Mouse (Mus musculus) Muller cell, postnatal 12 days (primary cell): ENCODE data around the gene Tspyl3.
"Not testable (repeated sequence)": the region's sequence is repeated elsewhere in the genome, so short reads cannot be mapped to it uniquely, and the experiment has no call there.

Experiments used
- DNase-seq: peaks from one replicate; pipeline ENCODE4 v3.0.0-alpha.2; 2015; ENCODE audit errors: inconsistent ontology term

Tspyl3 gene

GRCm38 (mm10) chr2:153224946-153225594 is at the start of gene Tspyl3:
Gene Tspyl3 (minus strand): TSS chr2:153225441.
- DNase-seq: peak; percentile 43

- no peak for DNase-seq
Observed at GRCm38 (mm10) chr2:153274919-153275247, 49.6 kb upstream of the Tspyl3 start.

DNA sequence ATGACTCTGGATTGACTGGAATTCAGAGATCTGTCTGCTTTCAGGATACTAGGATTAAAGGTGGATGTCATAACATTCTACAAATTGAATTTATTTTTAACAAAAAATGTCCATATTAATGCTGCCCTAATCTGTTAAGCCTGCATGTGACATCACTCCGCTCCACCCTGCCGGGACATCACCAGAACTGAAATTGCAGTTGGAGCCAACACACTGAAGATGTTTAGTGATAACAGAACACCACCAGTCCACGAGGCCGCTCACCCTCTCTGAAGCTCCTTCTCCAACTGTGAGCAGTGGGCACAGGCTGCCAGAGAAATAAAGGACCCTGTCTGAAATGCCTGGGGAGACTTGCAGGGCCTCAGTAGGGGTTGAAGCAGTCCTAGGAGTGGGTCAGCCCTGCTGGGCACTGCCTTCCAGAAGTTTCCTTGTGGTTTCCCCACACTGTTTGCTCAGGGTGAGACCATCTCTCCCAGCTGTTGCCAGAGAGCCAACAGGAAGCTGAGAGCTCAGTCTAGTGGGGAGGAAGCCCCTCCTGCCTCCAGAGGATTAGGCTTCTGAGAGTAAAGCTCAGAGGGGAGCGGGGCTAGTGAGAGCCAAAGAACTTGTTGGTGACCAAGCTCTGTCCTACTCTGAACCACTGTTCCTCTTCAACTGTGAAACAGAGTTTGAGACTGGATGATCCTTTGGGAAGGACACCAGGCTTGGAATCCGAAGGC is 49.1 kb upstream of the Tspyl3 start:
- DNase-seq: not testable (repeated sequence)

- not testable (repeated sequence) for DNase-seq
Observed at GRCm38 (mm10) chr2:153270231-153270915, 45.1 kb upstream of the Tspyl3 start.

DNA sequence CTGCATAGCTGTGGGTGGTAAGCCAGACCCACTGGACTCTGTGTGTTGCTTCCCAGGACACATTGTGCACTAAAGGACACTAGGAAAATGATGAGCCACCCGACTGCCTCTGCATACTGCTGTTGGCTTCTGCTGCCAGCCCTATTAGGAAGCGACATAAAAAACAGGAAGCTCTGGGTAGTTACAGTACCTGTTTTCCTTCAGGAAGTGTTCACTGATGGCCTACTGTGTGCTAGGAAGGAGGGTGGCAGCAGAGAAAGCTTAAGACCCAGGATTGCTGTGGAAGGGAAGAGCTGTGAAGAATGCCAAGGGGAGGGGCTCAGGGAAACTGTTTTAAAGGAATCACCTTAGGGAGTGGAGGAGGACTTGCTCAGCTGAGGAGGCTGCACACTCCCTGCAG is 42.1 kb upstream of the Tspyl3 start:
- DNase-seq: no peak

DNA sequence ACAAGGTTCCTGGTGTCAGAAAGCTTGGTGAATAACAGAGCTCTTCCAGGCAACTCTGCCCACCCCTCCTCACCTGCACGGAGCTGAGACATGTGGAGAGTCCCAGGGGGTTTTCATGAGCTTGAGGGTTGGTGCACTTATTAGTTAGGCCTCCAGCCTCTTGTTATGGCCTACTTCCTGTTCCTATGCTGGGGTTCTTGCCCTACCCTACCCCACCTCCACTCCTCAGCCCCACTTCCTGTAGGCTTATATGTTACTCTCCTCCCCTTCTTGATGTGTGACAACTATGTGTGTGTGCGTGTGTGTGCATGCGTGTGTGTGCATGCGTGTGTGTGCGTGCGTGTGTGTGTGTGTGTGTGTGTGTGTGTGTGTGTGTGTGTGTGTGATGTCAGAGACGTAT is 37.8 kb upstream of the Tspyl3 start:
- DNase-seq: no peak

DNA sequence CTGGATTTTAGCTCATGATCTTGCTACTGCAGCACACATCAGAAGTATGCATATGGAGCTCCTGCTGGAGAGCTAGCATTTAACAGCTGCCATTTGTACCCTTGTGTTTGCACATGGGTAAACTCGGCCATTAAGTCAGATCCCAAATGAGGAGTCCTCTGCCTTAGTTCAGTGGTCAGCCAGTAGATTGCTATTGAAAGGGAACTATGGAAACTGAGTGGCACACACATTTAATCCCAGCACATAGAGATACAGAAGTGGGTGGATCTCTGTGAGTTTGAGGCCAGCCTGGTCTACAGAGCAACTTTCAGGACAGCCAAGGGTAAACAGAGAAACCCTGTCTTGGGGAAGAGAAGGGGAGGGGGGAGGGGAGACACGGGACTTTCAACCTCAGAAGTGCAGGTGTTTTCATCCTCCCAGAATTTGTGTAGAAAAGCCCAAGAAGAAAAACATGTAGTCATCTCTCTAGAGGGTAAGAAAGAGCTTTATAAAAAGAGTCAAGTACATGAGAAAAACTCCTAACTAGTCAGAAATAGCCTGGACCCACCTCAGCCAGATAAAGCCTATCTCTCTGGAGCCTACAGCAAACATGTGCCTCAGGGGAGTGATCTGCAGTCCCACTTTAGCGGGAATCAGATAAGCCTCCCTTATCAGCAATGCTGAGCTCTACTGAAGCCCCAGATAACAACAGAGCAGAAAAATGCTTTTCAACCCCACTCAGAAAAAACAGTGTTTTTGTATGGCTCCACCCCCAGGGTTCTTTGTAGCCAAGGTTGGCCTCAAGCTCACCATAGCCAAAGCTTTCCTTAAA is 34.8 kb upstream of the Tspyl3 start:
- no peak for DNase-seq

GRCm38 (mm10) chr2:153259030-153259863 is 34.0 kb upstream of the Tspyl3 start:
- DNase-seq: no peak

DNA sequence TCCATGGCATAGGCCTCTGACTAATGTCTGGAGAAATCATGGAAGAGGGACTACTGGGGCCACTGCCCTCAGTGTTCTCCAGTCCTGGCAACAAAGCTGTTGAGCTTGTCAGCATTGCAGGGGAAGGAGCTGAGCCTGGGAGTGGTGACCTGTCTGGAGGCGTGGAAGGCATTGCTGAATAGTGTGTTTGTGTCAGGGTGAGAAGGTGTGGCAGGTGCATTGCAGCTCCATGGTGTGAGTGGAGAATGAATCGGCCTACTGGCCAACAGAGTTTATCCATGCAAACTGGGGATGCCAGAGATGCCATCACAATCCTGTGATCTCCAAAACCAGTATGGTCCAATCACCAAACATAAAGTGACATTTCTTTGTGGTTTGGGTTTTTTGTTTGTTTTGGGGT is 31.4 kb upstream of the Tspyl3 start:
- peak; percentile 55 for DNase-seq

GRCm38 (mm10) chr2:153249751-153250150 is 24.5 kb upstream of the Tspyl3 start:
- DNase-seq: no peak

- peak; percentile 40 for DNase-seq
Observed at GRCm38 (mm10) chr2:153242156-153242555, 16.9 kb upstream of the Tspyl3 start.

- DNase-seq: peak; percentile 97
Observed at GRCm38 (mm10) chr2:153241250-153242014, 16.2 kb upstream of the Tspyl3 start, which contains the start of the genes Plagl2 and Pofut1. Gene Plagl2 (minus strand): TSS chr2:153241426. Gene Pofut1 (plus strand): TSS chr2:153241533.

DNA sequence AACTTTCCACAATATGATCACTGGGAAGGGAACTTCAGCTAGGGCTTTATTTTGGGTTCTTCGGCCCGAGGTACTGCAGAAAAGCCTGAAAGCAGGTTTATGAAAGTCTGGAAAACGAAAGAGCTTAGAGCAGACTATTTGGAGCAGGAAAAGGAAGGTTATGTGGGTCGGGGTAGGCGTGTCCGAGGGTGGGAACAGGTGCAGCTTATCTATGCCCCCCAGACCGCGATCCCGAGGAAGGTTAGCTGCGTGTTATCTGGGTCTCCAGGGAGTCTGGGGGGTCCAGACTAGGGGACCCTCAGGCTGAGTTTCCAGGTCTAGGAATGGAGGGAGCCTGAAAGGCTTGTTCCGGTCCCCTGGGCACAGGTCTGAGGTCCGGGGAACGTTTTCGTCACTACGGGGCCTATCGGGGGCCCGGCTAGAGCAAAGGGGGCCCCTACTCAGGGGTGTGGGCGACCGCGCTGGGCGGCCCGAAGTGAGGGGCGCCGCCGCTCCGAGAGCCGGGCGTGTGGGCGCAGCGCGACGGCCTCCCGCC is 15.5 kb upstream of the Tspyl3 start:
- peak; percentile 20 for DNase-seq

GRCm38 (mm10) chr2:153239860-153240480 is 14.7 kb upstream of the Tspyl3 start:
- peak; percentile 56 for DNase-seq

DNA sequence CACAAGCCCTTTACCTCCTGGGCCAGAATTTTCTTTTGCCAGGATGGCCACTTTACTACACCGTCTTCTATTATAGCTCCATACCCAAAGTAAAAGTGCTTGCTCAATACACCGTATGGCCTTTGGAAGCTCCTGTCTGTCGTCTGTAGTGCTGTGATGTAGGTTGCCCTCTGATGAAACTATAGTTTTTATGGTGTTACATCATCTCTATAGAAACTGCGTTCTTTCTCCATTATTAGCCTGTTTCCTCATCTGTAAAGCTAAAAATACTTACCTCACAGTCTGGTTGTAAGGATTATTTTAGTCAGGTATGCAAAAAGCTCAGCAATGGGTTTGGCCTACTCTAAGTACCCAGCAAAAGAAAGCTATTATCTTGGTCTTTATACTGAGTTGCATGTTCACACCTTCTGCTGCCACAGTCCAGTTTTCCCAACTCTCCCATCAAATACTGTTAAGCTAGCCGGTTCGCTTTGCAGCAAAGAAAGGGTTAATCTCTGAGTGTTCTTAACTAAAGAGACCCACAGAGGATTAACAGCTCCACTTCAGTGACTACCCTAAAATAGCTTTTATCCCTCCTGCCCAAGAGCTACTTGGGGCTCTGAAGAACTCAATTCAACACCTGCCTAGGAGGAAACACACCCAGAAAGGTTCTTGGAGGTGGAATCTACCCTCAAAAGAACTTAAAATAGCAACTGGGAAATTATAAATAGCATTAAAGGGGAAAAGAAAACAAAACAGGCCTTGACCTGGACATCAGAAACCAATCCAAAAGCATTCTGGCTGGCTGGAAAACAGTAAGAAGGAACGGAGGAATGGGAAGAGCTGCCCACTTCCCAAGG is 14.0 kb upstream of the Tspyl3 start:
- DNase-seq: no peak

- no peak for DNase-seq
Observed at GRCm38 (mm10) chr2:153238406-153238805, 13.2 kb upstream of the Tspyl3 start.

DNA sequence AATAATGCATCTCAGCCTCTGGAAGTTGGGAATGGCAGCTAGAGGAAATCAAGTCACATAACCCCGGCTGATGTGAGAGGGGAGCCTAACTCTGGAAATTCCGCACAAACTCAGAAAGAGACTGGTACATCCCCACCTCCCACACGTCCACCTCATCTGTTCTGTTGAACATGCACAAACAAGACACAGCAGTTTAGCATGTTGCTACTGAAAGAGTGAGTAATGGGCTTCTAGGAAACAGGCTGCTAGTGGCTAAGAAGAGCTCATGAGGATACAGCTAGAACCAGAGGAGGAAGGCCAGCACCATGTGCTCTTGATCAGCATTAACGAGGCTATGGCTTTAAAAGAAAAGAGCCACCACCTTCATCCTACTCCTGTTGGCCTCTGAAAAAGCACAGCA is 12.7 kb upstream of the Tspyl3 start:
- DNase-seq: no peak

DNA sequence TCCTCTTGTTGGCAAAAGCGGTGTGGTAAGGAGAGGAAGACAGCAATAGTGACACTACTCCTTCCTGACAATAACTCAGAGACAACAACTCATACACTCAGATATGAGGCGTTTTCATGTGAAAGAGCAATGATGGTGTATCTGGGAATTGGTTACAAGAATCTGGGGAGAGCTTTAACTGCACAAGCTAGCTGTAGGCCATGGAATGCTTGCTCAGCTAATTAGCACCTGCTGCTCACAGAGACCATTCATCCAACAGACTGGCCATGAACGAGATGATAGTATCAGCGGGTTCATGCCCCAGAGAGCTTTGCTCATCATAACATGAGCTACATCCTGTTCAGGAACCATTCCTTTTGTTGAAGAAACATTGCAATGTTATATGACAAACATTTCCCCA is 12.0 kb upstream of the Tspyl3 start:
- peak; percentile 35 for DNase-seq

DNA sequence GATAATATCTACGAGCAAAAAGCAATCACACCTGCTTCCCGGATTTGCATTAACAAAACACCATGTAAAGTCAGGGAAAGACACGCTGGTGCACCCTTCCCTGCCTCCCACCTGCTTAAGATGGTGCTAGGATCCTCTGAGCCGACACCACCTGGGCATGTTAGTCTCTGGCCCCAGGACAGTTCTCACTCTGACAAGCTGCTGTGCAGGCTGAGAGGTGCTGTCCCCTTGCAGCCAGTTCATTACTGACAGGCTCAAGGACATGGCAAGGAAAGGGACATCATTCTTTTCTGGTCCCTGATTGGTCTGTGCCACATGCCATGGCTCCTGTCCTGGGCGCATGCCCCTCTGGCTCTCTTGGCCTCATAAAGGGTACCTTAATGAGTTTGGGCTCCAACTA is 3.3 kb upstream of the Tspyl3 start:
- DNase-seq: no peak
